Mouse (Mus musculus): ENCODE data around the gene Hhipl2. TPM values are rescaled to one million over a fixed set of nuclear protein-coding genes. Genes with fewer than 3 reads are reported as not detected.
"Not testable (repeated sequence)": the region's sequence is repeated elsewhere in the genome, so short reads cannot be mapped to it uniquely, and the experiment has no call there.

The Hhipl2 gene
- polyA plus RNA-seq (2012; ENCODE audit: insufficient read depth, insufficient read length, missing spikeins), result not detected in 2 replicates

GRCm38 (mm10) chr1:183417873-183418272 lies at the start of gene Hhipl2:
Gene Hhipl2 (plus strand): TSS chr1:183418215.
- H3K27ac ChIP-seq (ENCODE audit: insufficient read depth, low read depth, low read length), result no peak within 1 kb of the TSS
- H3K4me1 ChIP-seq (ENCODE audit: control insufficient read depth, insufficient read depth, low read length), result no peaks in the 10 kb centered on the region
- no peak for TF ChIP-seq POLR2A (IDR thresholded peaks at IDR 0.05; ENCODE audit: borderline replicate concordance, low read depth, low read length)
- TF ChIP-seq CTCF (IDR thresholded peaks at IDR 0.05; ENCODE audit: low read depth, low read length), result no peak
- no peak within 1 kb of the TSS for H3K4me3 ChIP-seq (ENCODE audit: insufficient read depth, low read length)

GRCm38 (mm10) chr1:183368601-183369400 lies 49.2 kb upstream of the Hhipl2 start:
- Histone ChIP-seq H3K4me3 (ENCODE audit: insufficient read depth, low read length) (peak overlapping the region; percentile 91), H3K27ac (ENCODE audit: insufficient read depth, low read depth, low read length) (no peak overlapping the region), H3K4me1 (ENCODE audit: control insufficient read depth, insufficient read depth, low read length) (peaks cover 11% of the 10 kb centered on the region)
- TF ChIP-seq POLR2A (IDR thresholded peaks at IDR 0.05; ENCODE audit: borderline replicate concordance, low read depth, low read length) (no peak), CTCF (IDR thresholded peaks at IDR 0.05; ENCODE audit: low read depth, low read length) (no peak)

DNA sequence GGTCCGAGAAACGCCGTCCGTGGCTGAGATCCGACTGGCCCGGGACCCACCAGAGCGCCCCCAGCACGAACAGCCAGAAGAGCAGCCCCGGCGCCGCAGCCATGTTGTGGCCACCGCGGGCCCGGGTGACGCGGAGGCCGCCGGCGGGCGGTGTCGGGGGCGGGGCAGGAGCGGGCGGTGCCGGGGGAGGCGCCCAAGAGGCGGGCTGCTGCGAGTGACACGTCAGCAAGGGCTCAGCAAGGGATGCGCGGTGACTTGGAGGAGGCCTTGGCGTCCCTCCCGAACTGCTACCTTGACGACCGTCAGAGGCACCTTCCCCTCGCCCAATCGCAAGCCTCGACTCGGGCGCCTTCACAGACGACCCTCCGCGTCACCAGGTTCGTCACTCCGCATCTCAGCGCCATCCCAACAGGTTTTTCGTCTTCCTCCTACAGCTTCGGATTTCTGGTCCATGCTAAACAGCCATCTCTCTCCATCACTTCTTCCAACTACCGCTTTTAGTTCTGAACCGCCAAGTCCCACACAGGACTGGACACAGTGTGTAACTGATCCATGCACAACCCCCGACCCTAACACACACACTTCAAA lies 48.5 kb upstream of the Hhipl2 start, which contains the start of gene Mia3:
Mia3 (minus strand) TSS at position 127 of the 588 bp plus-strand sequence.
- H3K27ac ChIP-seq (ENCODE audit: insufficient read depth, low read depth, low read length), result no peak within 1 kb of the TSS
- peak within 1 kb of the TSS; percentile 91 for H3K4me3 ChIP-seq (ENCODE audit: insufficient read depth, low read length)
- TF ChIP-seq CTCF (IDR thresholded peaks at IDR 0.05; ENCODE audit: low read depth, low read length) (no peak), POLR2A (IDR thresholded peaks at IDR 0.05; ENCODE audit: borderline replicate concordance, low read depth, low read length) (0 out of 2 replicates have a peak, but pooled peaks have one; percentile 76)
- peaks cover 11% of the 10 kb centered on the region for H3K4me1 ChIP-seq (ENCODE audit: control insufficient read depth, insufficient read depth, low read length)

- H3K4me3 ChIP-seq (ENCODE audit: insufficient read depth, low read length), result no peak overlapping the region
- H3K27ac ChIP-seq (ENCODE audit: insufficient read depth, low read depth, low read length), result no peak overlapping the region
- TF ChIP-seq POLR2A (IDR thresholded peaks at IDR 0.05; ENCODE audit: borderline replicate concordance, low read depth, low read length) (no peak), CTCF (IDR thresholded peaks at IDR 0.05; ENCODE audit: low read depth, low read length) (no peak)
- peaks cover 6% of the 10 kb centered on the region for H3K4me1 ChIP-seq (ENCODE audit: control insufficient read depth, insufficient read depth, low read length)
Observed at GRCm38 (mm10) chr1:183374728-183375127, 43.3 kb upstream of the Hhipl2 start.

GRCm38 (mm10) chr1:183377045-183377444 lies 41.0 kb upstream of the Hhipl2 start:
- no peak overlapping the region for H3K4me3 ChIP-seq (ENCODE audit: insufficient read depth, low read length)
- TF ChIP-seq POLR2A (IDR thresholded peaks at IDR 0.05; ENCODE audit: borderline replicate concordance, low read depth, low read length) (no peak), CTCF (IDR thresholded peaks at IDR 0.05; ENCODE audit: low read depth, low read length) (no peak)
- no peaks in the 10 kb centered on the region for H3K4me1 ChIP-seq (ENCODE audit: control insufficient read depth, insufficient read depth, low read length)
- no peak overlapping the region for H3K27ac ChIP-seq (ENCODE audit: insufficient read depth, low read depth, low read length)

DNA sequence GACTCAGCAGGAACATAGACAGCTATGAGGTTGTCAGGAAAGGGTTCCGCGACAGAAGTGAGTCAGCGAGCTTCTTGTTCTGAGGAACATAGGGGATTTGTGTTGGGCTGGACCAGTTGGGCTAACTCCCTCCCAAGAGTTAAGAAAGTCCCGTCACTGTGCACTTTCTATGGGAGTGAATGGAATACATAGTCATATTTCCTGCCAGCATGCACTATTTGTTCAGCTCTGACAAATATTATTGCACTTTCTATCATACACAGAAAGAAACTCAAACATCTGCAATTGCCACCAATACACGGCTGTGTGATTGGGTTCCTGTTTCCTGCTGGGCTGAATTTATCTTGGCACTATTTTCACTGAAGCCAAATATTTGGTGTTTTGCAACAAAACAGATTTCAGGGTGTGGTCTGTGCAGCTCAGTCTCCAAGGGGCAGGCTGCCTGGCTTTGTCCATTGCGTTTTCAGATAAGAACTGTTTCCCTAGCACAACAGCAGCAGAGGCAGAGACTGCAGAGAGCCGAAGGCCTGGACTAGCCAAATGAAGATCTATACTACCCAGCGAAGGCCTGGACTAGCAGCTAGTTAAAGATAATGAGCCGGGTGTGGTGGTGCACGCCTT lies 39.6 kb upstream of the Hhipl2 start:
- H3K4me3 ChIP-seq (ENCODE audit: insufficient read depth, low read length), result no peak overlapping the region
- H3K27ac ChIP-seq (ENCODE audit: insufficient read depth, low read depth, low read length), result no peak overlapping the region
- no peaks in the 10 kb centered on the region for H3K4me1 ChIP-seq (ENCODE audit: control insufficient read depth, insufficient read depth, low read length)
- no peak for TF ChIP-seq CTCF (IDR thresholded peaks at IDR 0.05; ENCODE audit: low read depth, low read length)

- not testable (repeated sequence) for H3K4me3 ChIP-seq (ENCODE audit: insufficient read depth, low read length); H3K4me1 ChIP-seq (ENCODE audit: control insufficient read depth, insufficient read depth, low read length); H3K27ac ChIP-seq (ENCODE audit: insufficient read depth, low read depth, low read length)
Observed at GRCm38 (mm10) chr1:183379376-183379775, 38.6 kb upstream of the Hhipl2 start.

GRCm38 (mm10) chr1:183381816-183382215 lies 36.2 kb upstream of the Hhipl2 start:
- H3K4me1 ChIP-seq (ENCODE audit: control insufficient read depth, insufficient read depth, low read length), result no peaks in the 10 kb centered on the region
- TF ChIP-seq CTCF (IDR thresholded peaks at IDR 0.05; ENCODE audit: low read depth, low read length) (no peak), POLR2A (IDR thresholded peaks at IDR 0.05; ENCODE audit: borderline replicate concordance, low read depth, low read length) (no peak)
- no peak overlapping the region for H3K27ac ChIP-seq (ENCODE audit: insufficient read depth, low read depth, low read length)
- H3K4me3 ChIP-seq (ENCODE audit: insufficient read depth, low read length), result no peak overlapping the region

DNA sequence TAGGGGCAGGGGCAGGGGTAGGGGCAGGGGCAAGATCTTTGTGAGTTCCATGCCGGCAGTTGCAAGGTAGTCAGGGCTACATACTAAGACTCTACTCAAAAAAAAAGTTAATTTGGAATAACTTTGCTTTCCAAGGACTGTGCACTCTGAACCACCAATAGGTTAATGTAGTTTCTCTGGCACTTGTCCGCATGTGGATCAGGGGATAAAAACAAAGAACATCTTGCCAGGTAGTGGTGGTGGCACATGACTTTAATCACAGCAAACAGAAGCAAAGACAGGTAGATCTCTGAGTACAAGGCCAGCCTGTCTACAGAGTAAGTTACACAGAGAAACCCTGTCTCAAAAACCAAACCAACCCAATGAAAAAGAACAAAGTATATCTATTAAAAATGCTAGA lies 35.4 kb upstream of the Hhipl2 start:
- TF ChIP-seq POLR2A (IDR thresholded peaks at IDR 0.05; ENCODE audit: borderline replicate concordance, low read depth, low read length) (no peak), CTCF (IDR thresholded peaks at IDR 0.05; ENCODE audit: low read depth, low read length) (no peak)

DNA sequence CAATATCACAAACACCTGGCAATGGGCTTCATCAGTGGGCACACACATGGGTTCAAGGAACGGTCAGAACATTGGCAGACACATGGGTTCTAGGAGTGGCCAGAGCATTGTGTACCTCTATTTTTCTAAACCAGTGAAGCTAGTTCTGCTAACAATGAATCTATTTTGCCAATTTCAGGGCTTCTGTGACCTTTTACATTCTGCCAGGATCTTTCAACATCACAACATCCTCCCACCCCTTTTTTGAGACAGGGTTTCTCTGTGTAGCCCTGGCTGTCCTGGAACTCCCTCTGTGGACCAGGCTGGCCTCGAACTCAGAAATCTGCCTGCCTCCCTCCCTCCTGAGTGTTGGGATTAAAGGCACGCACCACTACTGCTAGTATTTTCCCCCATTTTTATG lies 30.6 kb upstream of the Hhipl2 start:
- not testable (repeated sequence) for H3K27ac ChIP-seq (ENCODE audit: insufficient read depth, low read depth, low read length); H3K4me1 ChIP-seq (ENCODE audit: control insufficient read depth, insufficient read depth, low read length); H3K4me3 ChIP-seq (ENCODE audit: insufficient read depth, low read length)

More for the DNA sequence above, 35.4 kb upstream of the Hhipl2 start:
- Histone ChIP-seq H3K4me3 (ENCODE audit: insufficient read depth, low read length) (no peak overlapping the region), H3K4me1 (ENCODE audit: control insufficient read depth, insufficient read depth, low read length) (no peaks in the 10 kb centered on the region), H3K27ac (ENCODE audit: insufficient read depth, low read depth, low read length) (no peak overlapping the region)
